Mouse (Mus musculus) heart, postnatal 0 days (tissue): Measurements from ENCODE around the gene Fam163b.

Experiments used
- CTCF ChIP-seq: IDR thresholded peaks from 2 replicates; pipeline ENCODE4 v1.5.1; 2016; ENCODE audit warnings: antibody characterized with exemption, control low read depth, low read depth
- EP300 ChIP-seq: IDR thresholded peaks from 2 replicates; pipeline ENCODE4 v1.6.1; 2016; ENCODE audit warnings: antibody characterized with exemption, low read depth

GRCm38 (mm10) chr2:27070247-27070813 is 72.0 kb downstream of the Fam163b start:
- TF ChIP-seq EP300 (no peak), CTCF (no peak)
